Mouse (Mus musculus): ENCODE measurements around the gene Lcn12. TPM values are rescaled to one million over a fixed set of nuclear protein-coding genes. Genes with fewer than 3 reads are reported as not detected.

Lcn12 gene
- polyA plus RNA-seq (2015; fragmentation: Illumina TruSeq; extraction: RNeasy Lipid Tissue Mini Kit (QIAGEN cat#74804); ENCODE audit: insufficient read depth, low replicate concordance): not detected

GRCm38 (mm10) chr2:25493476-25493961 is at the start of gene Lcn12:
TSS of gene Lcn12 (minus strand) at chr2:25493911.

GRCm38 (mm10) chr2:25501593-25502486 is 8.1 kb upstream of the Lcn12 start, which contains the start of gene C8g:
TSS of gene C8g (minus strand) at chr2:25501719.

DNA sequence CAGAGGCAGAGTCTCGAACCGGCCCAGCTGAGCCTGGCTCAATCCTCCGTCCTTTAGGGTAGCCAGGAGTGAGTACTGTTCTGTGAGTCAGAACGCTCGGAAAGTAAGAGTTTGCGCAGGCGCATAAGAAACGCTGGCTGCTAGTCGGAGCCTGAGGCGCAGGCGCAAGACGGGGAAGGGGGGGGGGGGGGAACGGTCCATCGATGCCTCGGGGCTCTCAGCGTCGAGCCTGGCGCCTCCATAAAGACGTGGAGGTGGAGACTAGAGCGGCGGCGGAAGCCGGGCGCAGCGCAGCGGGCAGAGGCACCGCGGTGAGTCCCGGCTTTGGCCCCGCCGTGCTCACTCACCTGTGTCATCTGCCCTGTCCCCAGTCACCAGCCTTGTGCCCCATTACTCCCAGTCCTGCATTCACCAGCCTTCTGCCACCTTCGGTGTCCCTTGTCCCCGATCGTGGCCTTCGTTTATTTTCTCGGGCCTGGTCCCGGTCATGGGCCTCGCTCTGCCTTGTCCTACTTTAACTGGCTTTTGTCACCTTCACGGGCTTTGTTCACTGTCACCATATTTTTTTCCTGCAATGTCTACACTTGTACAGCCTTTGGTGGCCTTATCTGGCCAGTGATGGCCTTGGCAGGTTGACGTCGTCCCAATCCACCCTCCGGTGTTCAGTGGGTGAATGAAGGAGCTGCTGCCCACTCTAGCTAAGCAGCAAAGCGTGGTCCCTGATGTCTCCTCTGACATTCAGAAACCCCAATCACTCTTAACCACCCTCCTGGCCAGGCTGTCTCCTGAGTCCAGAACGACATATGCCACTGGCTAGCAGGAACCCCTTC is 7.1 kb upstream of the Lcn12 start, which contains the start of gene Fbxw5:
TSS of gene Fbxw5 (plus strand) at position 175 of the 830 bp plus-strand sequence.

GRCm38 (mm10) chr2:25469969-25470368 is 23.7 kb downstream of the Lcn12 start, which contains the start of gene Ptgds:
TSS of gene Ptgds (minus strand) at chr2:25470046.

DNA sequence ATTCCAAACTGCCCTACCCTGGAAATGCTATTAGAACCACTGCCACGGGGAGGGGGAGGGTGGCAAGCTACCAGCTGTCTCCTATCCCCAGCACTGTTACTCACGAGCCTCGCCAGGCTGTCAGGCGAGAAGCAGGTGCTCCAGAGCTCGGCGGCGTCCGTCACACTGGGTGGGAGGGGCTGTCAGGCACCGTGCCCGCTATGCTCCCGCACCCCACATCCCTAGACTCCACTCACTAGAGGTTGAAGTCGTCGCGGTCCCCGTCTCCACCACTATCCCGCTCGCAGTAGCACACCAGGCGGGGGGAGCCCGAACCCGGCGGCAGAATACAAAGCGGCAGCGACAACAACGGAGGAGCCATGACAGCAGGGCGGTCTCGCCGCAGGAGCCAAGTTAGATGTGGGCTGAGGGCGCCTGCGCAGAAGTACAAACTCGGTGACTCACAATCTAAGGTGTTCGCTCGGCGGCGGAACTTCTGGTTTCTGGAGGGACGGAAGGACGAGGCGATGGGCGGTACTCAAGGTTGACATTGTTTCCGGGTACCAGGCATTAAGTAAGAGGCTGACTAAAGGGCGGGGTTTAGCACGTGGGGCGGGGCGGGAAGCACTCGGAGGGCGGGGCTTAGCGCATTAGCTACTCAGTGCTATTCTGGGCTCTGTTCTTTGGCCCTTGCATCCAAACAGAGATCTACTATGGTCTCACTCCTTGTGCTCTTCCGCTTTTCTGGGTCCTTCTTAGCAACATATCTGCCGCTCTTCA is 33.0 kb downstream of the Lcn12 start, which contains the start of gene Paxx:
TSS of gene Paxx (minus strand) at position 544 of the 759 bp plus-strand sequence.

DNA sequence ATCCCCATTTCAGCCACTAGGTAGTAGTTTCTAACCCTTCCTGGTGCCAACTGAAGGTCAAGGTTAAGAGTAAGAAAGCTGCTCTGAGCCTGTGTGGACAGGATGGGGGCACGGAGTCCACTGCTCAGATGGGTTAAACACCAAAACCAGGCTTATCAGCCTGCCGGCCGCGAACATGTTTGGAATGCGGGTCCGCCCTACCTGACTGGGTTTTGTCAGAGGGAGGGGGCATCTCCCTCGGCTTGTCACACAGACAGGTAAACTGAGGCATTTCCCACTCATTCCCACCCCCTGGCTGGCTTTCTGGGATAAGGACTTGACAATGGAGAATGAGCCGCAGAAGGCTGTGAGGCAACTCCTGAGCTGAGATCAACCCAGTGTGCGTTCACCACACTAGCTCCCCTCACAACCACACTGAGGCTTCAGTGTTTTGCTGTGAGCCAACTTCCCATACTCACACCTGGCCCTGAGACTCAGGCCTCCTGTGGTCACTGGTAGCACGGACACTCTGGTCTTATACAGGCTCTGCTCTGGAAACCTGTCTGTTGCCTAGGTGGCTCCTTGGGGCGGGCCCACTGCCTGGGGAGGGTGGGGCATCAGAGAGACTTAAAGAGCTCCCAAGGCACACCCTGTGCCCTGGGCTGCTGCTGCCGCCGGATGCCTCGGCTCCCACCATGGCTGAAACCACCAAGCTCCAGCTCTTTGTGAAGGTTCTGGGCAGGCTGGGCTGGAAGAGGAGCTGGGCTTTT is 37.3 kb downstream of the Lcn12 start, which contains the start of gene Clic3:
TSS of gene Clic3 (plus strand) at position 634 of the 749 bp plus-strand sequence.

Other genes with a start within 250 kb of the Lcn12 start
- gene AL732309.1, start 247.0 kb downstream of the Lcn12 start, polyA plus RNA-seq (2015; fragmentation: Illumina TruSeq; extraction: RNeasy Lipid Tissue Mini Kit (QIAGEN cat#74804); ENCODE audit: insufficient read depth, low replicate concordance): 8.7 TPM
- 3.6 TPM for gene Tmem203, start 238.5 kb downstream of the Lcn12 start, polyA plus RNA-seq (2015; fragmentation: Illumina TruSeq; extraction: RNeasy Lipid Tissue Mini Kit (QIAGEN cat#74804); ENCODE audit: insufficient read depth, low replicate concordance)
- gene Tprn, start 231.3 kb downstream of the Lcn12 start, polyA plus RNA-seq (2015; fragmentation: Illumina TruSeq; extraction: RNeasy Lipid Tissue Mini Kit (QIAGEN cat#74804); ENCODE audit: insufficient read depth, low replicate concordance): 5.7 TPM
- 30.6 TPM for gene Ssna1, start 221.5 kb downstream of the Lcn12 start, polyA plus RNA-seq (2015; fragmentation: Illumina TruSeq; extraction: RNeasy Lipid Tissue Mini Kit (QIAGEN cat#74804); ENCODE audit: insufficient read depth, low replicate concordance)
- 58.0 TPM for gene Anapc2, start 221.4 kb downstream of the Lcn12 start, polyA plus RNA-seq (2015; fragmentation: Illumina TruSeq; extraction: RNeasy Lipid Tissue Mini Kit (QIAGEN cat#74804); ENCODE audit: insufficient read depth, low replicate concordance)
- not detected for gene Tmem210, start 205.8 kb downstream of the Lcn12 start, polyA plus RNA-seq (2015; fragmentation: Illumina TruSeq; extraction: RNeasy Lipid Tissue Mini Kit (QIAGEN cat#74804); ENCODE audit: insufficient read depth, low replicate concordance)
- not detected for gene Lrrc26, start 204.0 kb downstream of the Lcn12 start, polyA plus RNA-seq (2015; fragmentation: Illumina TruSeq; extraction: RNeasy Lipid Tissue Mini Kit (QIAGEN cat#74804); ENCODE audit: insufficient read depth, low replicate concordance)
- not detected for gene Grin1, start 174.7 kb downstream of the Lcn12 start, polyA plus RNA-seq (2015; fragmentation: Illumina TruSeq; extraction: RNeasy Lipid Tissue Mini Kit (QIAGEN cat#74804); ENCODE audit: insufficient read depth, low replicate concordance)
- gene Man1b1, start 161.6 kb downstream of the Lcn12 start, polyA plus RNA-seq (2015; fragmentation: Illumina TruSeq; extraction: RNeasy Lipid Tissue Mini Kit (QIAGEN cat#74804); ENCODE audit: insufficient read depth, low replicate concordance): 62.7 TPM
- gene Dpp7, start 137.6 kb downstream of the Lcn12 start, polyA plus RNA-seq (2015; fragmentation: Illumina TruSeq; extraction: RNeasy Lipid Tissue Mini Kit (QIAGEN cat#74804); ENCODE audit: insufficient read depth, low replicate concordance): 30.6 TPM
- gene Uap1l1, start 128.2 kb downstream of the Lcn12 start, polyA plus RNA-seq (2015; fragmentation: Illumina TruSeq; extraction: RNeasy Lipid Tissue Mini Kit (QIAGEN cat#74804); ENCODE audit: insufficient read depth, low replicate concordance): 14.4 TPM
- 0.75 TPM for gene Sapcd2, start 121.6 kb downstream of the Lcn12 start, polyA plus RNA-seq (2015; fragmentation: Illumina TruSeq; extraction: RNeasy Lipid Tissue Mini Kit (QIAGEN cat#74804); ENCODE audit: insufficient read depth, low replicate concordance)
- gene Entpd2, start 98.0 kb downstream of the Lcn12 start, polyA plus RNA-seq (2015; fragmentation: Illumina TruSeq; extraction: RNeasy Lipid Tissue Mini Kit (QIAGEN cat#74804); ENCODE audit: insufficient read depth, low replicate concordance): 1.2 TPM
- 12.1 TPM for gene Npdc1, start 94.6 kb downstream of the Lcn12 start, polyA plus RNA-seq (2015; fragmentation: Illumina TruSeq; extraction: RNeasy Lipid Tissue Mini Kit (QIAGEN cat#74804); ENCODE audit: insufficient read depth, low replicate concordance)
- gene Fut7, start 70.6 kb downstream of the Lcn12 start, polyA plus RNA-seq (2015; fragmentation: Illumina TruSeq; extraction: RNeasy Lipid Tissue Mini Kit (QIAGEN cat#74804); ENCODE audit: insufficient read depth, low replicate concordance): 1.4 TPM
- gene Abca2, start 65.2 kb downstream of the Lcn12 start, polyA plus RNA-seq (2015; fragmentation: Illumina TruSeq; extraction: RNeasy Lipid Tissue Mini Kit (QIAGEN cat#74804); ENCODE audit: insufficient read depth, low replicate concordance): 17.7 TPM
- gene Clic3, start 37.1 kb downstream of the Lcn12 start, polyA plus RNA-seq (2015; fragmentation: Illumina TruSeq; extraction: RNeasy Lipid Tissue Mini Kit (QIAGEN cat#74804); ENCODE audit: insufficient read depth, low replicate concordance): not detected
- 33.9 TPM for gene Paxx, start 32.8 kb downstream of the Lcn12 start, polyA plus RNA-seq (2015; fragmentation: Illumina TruSeq; extraction: RNeasy Lipid Tissue Mini Kit (QIAGEN cat#74804); ENCODE audit: insufficient read depth, low replicate concordance)
- gene Ptgds, start 23.9 kb downstream of the Lcn12 start, polyA plus RNA-seq (2015; fragmentation: Illumina TruSeq; extraction: RNeasy Lipid Tissue Mini Kit (QIAGEN cat#74804); ENCODE audit: insufficient read depth, low replicate concordance): not detected
- gene Fbxw5, start 6.8 kb upstream of the Lcn12 start, polyA plus RNA-seq (2015; fragmentation: Illumina TruSeq; extraction: RNeasy Lipid Tissue Mini Kit (QIAGEN cat#74804); ENCODE audit: insufficient read depth, low replicate concordance): 33.4 TPM
- 0.72 TPM for gene C8g, start 7.8 kb upstream of the Lcn12 start, polyA plus RNA-seq (2015; fragmentation: Illumina TruSeq; extraction: RNeasy Lipid Tissue Mini Kit (QIAGEN cat#74804); ENCODE audit: insufficient read depth, low replicate concordance)
- gene Traf2, start 53.0 kb upstream of the Lcn12 start, polyA plus RNA-seq (2015; fragmentation: Illumina TruSeq; extraction: RNeasy Lipid Tissue Mini Kit (QIAGEN cat#74804); ENCODE audit: insufficient read depth, low replicate concordance): 24.0 TPM
- gene Edf1, start 63.9 kb upstream of the Lcn12 start, polyA plus RNA-seq (2015; fragmentation: Illumina TruSeq; extraction: RNeasy Lipid Tissue Mini Kit (QIAGEN cat#74804); ENCODE audit: insufficient read depth, low replicate concordance): 41.3 TPM
- gene Mamdc4, start 80.9 kb upstream of the Lcn12 start, polyA plus RNA-seq (2015; fragmentation: Illumina TruSeq; extraction: RNeasy Lipid Tissue Mini Kit (QIAGEN cat#74804); ENCODE audit: insufficient read depth, low replicate concordance): 0.43 TPM
- 21.0 TPM for gene Phpt1, start 81.3 kb upstream of the Lcn12 start, polyA plus RNA-seq (2015; fragmentation: Illumina TruSeq; extraction: RNeasy Lipid Tissue Mini Kit (QIAGEN cat#74804); ENCODE audit: insufficient read depth, low replicate concordance)
- gene Ajm1, start 87.8 kb upstream of the Lcn12 start, polyA plus RNA-seq (2015; fragmentation: Illumina TruSeq; extraction: RNeasy Lipid Tissue Mini Kit (QIAGEN cat#74804); ENCODE audit: insufficient read depth, low replicate concordance): 0.72 TPM
- gene Rabl6, start 114.6 kb upstream of the Lcn12 start, polyA plus RNA-seq (2015; fragmentation: Illumina TruSeq; extraction: RNeasy Lipid Tissue Mini Kit (QIAGEN cat#74804); ENCODE audit: insufficient read depth, low replicate concordance): 59.4 TPM
- not detected for gene Ccdc183, start 123.8 kb upstream of the Lcn12 start, polyA plus RNA-seq (2015; fragmentation: Illumina TruSeq; extraction: RNeasy Lipid Tissue Mini Kit (QIAGEN cat#74804); ENCODE audit: insufficient read depth, low replicate concordance)
- gene Tmem141, start 128.1 kb upstream of the Lcn12 start, polyA plus RNA-seq (2015; fragmentation: Illumina TruSeq; extraction: RNeasy Lipid Tissue Mini Kit (QIAGEN cat#74804); ENCODE audit: insufficient read depth, low replicate concordance): 14.0 TPM
- gene Fcna, start 134.1 kb upstream of the Lcn12 start, polyA plus RNA-seq (2015; fragmentation: Illumina TruSeq; extraction: RNeasy Lipid Tissue Mini Kit (QIAGEN cat#74804); ENCODE audit: insufficient read depth, low replicate concordance): 205 TPM
- not detected for gene Lcn8, start 159.2 kb upstream of the Lcn12 start, polyA plus RNA-seq (2015; fragmentation: Illumina TruSeq; extraction: RNeasy Lipid Tissue Mini Kit (QIAGEN cat#74804); ENCODE audit: insufficient read depth, low replicate concordance)
- gene Lcn5, start 164.0 kb upstream of the Lcn12 start, polyA plus RNA-seq (2015; fragmentation: Illumina TruSeq; extraction: RNeasy Lipid Tissue Mini Kit (QIAGEN cat#74804); ENCODE audit: insufficient read depth, low replicate concordance): not detected
- not detected for gene Lcn6, start 182.9 kb upstream of the Lcn12 start, polyA plus RNA-seq (2015; fragmentation: Illumina TruSeq; extraction: RNeasy Lipid Tissue Mini Kit (QIAGEN cat#74804); ENCODE audit: insufficient read depth, low replicate concordance)
- gene Lcn10, start 188.8 kb upstream of the Lcn12 start, polyA plus RNA-seq (2015; fragmentation: Illumina TruSeq; extraction: RNeasy Lipid Tissue Mini Kit (QIAGEN cat#74804); ENCODE audit: insufficient read depth, low replicate concordance): not detected
- gene Obp2a, start 206.1 kb upstream of the Lcn12 start, polyA plus RNA-seq (2015; fragmentation: Illumina TruSeq; extraction: RNeasy Lipid Tissue Mini Kit (QIAGEN cat#74804); ENCODE audit: insufficient read depth, low replicate concordance): not detected
- 11.3 TPM for gene Bmyc, start 212.8 kb upstream of the Lcn12 start, polyA plus RNA-seq (2015; fragmentation: Illumina TruSeq; extraction: RNeasy Lipid Tissue Mini Kit (QIAGEN cat#74804); ENCODE audit: insufficient read depth, low replicate concordance)
- not detected for gene Obp2b, start 243.1 kb upstream of the Lcn12 start, polyA plus RNA-seq (2015; fragmentation: Illumina TruSeq; extraction: RNeasy Lipid Tissue Mini Kit (QIAGEN cat#74804); ENCODE audit: insufficient read depth, low replicate concordance)